Mouse (Mus musculus): ENCODE results near the gene Vangl2.
"Not testable (repeated sequence)": the region's sequence is repeated elsewhere in the genome, so short reads cannot be mapped to it uniquely, and the experiment has no call there.

The Vangl2 gene

DNA sequence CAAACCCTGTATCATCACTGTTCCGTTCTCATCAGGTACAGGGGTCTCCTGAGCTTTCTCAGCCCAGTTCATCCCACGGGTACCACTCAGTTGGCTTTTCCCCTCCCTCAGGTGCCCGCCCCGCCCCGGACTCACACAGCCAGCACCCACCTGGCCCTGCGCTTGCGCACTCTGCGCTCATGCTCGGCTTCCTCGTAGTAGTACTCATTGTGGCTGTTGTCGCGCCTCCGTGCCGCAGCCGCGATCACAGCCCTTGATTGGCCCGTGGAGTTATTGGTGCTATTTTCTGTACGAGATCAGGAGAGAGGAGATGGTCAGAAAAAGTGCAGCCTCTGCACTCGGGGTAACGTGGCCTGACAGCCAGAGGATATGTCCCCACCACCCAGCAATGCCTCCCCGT lies 20.5 kb downstream of the Vangl2 start:
- no peak for ATAC-seq (ENCODE audit: low TSS enrichment)

DNA sequence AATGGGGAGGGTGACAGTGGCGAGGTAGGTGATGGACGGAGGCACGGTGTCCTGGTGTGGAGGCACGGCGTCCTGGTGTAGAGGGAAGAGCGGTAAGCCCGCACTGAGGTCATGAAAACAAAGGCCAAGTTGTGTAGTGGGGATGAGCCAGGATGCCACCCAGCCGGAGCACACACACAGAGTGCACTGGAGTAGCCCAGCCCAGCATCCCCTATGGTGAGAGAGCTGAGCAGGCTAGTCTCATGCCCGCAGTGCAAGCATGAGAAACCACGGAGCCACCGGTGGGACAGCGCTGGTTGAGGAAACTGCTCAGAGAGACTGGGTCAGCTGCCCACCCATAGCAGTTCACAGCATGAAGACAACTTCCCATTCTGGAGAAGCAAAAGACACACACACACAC lies 26.6 kb downstream of the Vangl2 start:
- peak; percentile 20; the same call in 1 of the 2 replicates for ATAC-seq (ENCODE audit: low TSS enrichment)

GRCm38 (mm10) chr1:172000641-172001040 lies 27.6 kb downstream of the Vangl2 start:
- peak; percentile 81 for ATAC-seq (ENCODE audit: low TSS enrichment)

- ATAC-seq (ENCODE audit: low TSS enrichment) = no peak
Measured at GRCm38 (mm10) chr1:171998820-171999597, 29.2 kb downstream of the Vangl2 start.

- no peak for ATAC-seq (ENCODE audit: low TSS enrichment)
Measured at GRCm38 (mm10) chr1:171996701-171997100, 31.5 kb downstream of the Vangl2 start.

GRCm38 (mm10) chr1:171994918-171995715 lies 33.1 kb downstream of the Vangl2 start:
- ATAC-seq (ENCODE audit: low TSS enrichment) = no peak

- no peak for ATAC-seq (ENCODE audit: low TSS enrichment)
Measured at GRCm38 (mm10) chr1:171994501-171994900, 33.7 kb downstream of the Vangl2 start.

GRCm38 (mm10) chr1:171992901-171993530 lies 35.2 kb downstream of the Vangl2 start:
- peak; percentile 44; the same call in 1 of the 2 replicates for ATAC-seq (ENCODE audit: low TSS enrichment)

- no peak for ATAC-seq (ENCODE audit: low TSS enrichment)
Measured at GRCm38 (mm10) chr1:171991883-171992282, 36.4 kb downstream of the Vangl2 start.

GRCm38 (mm10) chr1:171984121-171984520 lies 44.1 kb downstream of the Vangl2 start:
- no peak for ATAC-seq (ENCODE audit: low TSS enrichment)

DNA sequence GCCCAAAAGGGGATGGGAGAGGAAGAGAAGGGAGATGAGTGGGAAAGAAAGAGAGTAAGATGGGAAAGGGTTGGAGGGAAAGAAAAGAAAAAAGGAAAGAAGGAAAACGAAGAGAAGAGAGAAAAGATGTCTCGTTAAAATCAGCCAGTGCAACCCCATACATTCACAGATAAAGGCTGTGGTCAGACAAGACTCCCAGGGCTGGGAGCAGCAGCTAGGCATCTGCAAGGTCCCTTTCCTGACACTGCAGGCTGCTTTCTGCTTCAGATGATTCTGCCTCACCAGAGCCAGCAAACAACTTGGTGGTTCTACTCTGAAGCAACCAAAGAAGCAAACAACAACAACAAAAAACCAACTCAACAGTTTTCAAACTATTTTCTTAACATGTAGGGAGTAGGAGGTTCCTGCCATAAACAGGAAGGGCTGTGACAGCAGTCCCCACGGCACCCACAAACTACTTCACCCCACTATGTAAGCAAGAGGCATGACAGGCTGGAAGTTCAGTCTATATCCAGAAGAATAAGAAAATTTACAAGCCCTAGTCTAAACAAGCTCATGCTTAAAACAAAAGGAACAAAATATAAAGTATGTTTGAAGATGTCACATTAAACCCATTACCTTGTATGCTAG lies 44.8 kb downstream of the Vangl2 start:
- no peak for ATAC-seq (ENCODE audit: low TSS enrichment)

DNA sequence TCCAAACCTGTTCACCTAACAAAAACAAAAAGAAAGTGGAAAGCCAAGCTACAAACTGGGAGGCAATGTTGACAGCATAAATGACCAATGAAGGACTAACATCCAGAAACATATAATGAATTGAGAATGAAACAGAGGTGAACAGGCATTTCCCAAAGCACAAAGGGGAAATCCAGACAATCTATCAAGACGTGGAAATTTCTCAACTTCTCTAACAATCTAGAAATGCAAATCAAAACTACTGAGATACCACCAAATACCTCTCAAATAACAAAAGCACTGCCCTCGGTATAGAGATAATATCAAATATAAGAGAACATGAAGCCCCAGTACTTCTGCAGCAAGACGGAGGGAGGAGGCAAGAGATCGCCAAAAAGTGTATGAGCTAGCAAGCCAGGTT lies 45.5 kb downstream of the Vangl2 start:
- no peak for ATAC-seq (ENCODE audit: low TSS enrichment)

DNA sequence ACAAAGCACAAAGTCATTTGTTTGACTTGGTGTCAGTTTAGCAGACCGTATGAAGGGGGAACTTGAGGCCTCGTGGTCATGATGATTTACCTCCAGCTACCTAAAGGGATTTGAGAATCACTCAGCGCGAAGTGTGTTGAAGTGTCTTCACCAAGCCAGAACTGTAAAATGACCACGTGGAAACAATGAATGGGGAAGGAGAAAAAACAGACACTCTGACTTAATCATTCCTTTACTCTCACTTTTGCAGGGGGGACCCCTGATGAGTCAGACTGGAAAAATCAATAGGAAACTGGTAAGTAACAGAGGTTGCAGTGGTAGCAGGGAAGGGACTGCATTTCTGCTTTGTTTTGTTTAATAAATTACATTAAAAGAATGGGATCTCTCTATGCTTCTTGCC lies 46.1 kb downstream of the Vangl2 start:
- no peak for ATAC-seq (ENCODE audit: low TSS enrichment)

- no peak for ATAC-seq (ENCODE audit: low TSS enrichment)
Measured at GRCm38 (mm10) chr1:171979969-171980730, 48.1 kb downstream of the Vangl2 start.

DNA sequence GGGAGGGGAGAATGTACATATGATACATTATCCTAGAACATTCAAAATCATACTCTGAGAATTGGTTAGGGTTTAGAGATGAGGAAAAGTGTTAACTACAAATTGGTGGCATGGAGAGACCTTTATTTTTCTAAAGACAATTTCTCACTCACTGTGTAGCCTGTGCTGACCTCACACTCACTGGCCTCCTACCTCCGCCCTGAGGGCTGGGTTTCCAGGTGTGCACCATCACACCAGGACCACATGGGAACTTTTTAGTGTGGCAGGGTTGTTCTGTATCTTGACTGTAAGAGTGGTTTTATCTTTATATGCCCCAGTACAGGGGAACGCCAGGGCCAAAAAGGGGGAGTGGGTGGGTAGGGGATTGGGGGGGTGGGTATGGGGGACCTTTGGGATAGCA lies 50.4 kb downstream of the Vangl2 start:
- no peak for ATAC-seq (ENCODE audit: low TSS enrichment)

GRCm38 (mm10) chr1:171976826-171977539 lies 51.3 kb downstream of the Vangl2 start:
- no peak for ATAC-seq (ENCODE audit: low TSS enrichment)

GRCm38 (mm10) chr1:171975831-171976230 lies 52.4 kb downstream of the Vangl2 start:
- no peak for ATAC-seq (ENCODE audit: low TSS enrichment)

DNA sequence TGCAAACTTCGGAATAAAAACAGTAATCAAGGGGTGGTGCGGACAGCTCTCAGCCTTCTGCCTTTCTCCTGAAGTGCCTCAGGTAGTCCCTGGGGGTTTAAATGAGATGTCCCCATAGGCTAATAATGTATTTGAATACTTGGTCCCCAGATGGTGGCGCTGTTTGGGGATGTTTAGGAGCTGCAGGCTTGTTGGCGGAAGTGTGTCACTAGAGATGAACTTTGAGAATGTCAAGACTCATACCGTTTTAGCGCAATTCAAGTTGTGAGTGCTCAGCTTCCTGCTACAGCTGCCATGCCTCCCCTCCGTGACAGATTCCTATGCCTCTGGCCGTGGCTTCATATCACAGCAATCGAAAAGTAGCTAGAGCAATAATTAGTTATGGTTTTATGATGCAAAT lies 52.9 kb downstream of the Vangl2 start:
- no peak for ATAC-seq (ENCODE audit: low TSS enrichment)

- ATAC-seq (ENCODE audit: low TSS enrichment) = not testable (repeated sequence)
Measured at GRCm38 (mm10) chr1:171974361-171974760, 53.9 kb downstream of the Vangl2 start.

- no peak for ATAC-seq (ENCODE audit: low TSS enrichment)
Measured at GRCm38 (mm10) chr1:171970854-171971586, 57.2 kb downstream of the Vangl2 start.

Measured in frontal cortex, adult (tissue).